Mouse (Mus musculus): ENCODE results near the gene Akap2. TPM values are rescaled to one million over a fixed set of nuclear protein-coding genes. Genes with fewer than 3 reads are reported as not detected.

Gene Akap2
- polyA plus RNA-seq, 1 experiment from 2014 or later = 7.9 TPM

DNA sequence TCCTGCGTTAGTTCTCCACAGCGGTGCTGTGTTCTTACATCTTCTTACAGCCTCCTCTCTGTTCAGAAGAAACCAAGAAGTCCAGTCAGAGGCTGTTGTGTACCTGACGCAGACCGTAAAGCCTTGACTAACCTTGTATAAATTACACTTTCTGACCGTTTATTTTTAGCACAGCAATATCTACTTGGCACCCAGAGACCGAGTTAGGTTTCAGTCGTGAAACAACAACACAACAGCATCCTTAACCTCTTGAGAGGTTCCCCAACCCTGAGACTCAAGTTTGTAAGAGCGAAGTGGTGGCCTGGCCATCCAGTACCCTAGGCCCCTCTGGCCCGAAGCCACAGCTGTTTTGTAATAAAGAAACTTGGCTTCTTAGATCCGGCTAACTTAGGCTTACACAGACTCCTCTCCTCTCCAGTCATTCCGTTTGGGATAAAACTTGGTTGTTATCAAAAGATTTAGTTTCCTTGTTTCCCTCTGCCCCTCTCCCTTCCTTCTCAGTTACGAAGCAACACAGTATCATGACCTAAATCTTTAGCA is 32.7 kb upstream of the Akap2 start:
- Histone ChIP-seq H3K4me1 (0 out of 2 replicates have a peak, but pooled peaks cover 3% of the 10 kb centered on the region), H3K9me3 (replicated peaks) (no peaks in the 10 kb centered on the region), H3K27me3 (peaks cover 3% of the 10 kb centered on the region; the same call in 1 of the 2 replicates), H3K9ac (no peak overlapping the region), H3K36me3 (ENCODE audit: poor library complexity, severe bottlenecking) (no peaks in the 10 kb centered on the region), H3K27ac (no peak overlapping the region), H3K4me3 (no peak overlapping the region), H3K4me2 (no peak overlapping the region)
- 87% methylated on average over 12 of the region's 12 CpGs for WGBS
- no peak for ATAC-seq

- Histone ChIP-seq H3K4me1 (0 out of 2 replicates have a peak, but pooled peaks cover 3% of the 10 kb centered on the region), H3K9me3 (replicated peaks) (no peaks in the 10 kb centered on the region), H3K9ac (no peak overlapping the region), H3K27me3 (peaks cover 11% of the 10 kb centered on the region), H3K27ac (no peak overlapping the region), H3K4me3 (no peak overlapping the region), H3K4me2 (no peak overlapping the region), H3K36me3 (ENCODE audit: poor library complexity, severe bottlenecking) (no peaks in the 10 kb centered on the region)
- 77% methylated on average over 3 of the region's 3 CpGs for WGBS
- ATAC-seq = no peak
Measured at GRCm38 (mm10) chr4:57686736-57687135, 30.7 kb upstream of the Akap2 start.

GRCm38 (mm10) chr4:57687583-57687982 is 29.9 kb upstream of the Akap2 start:
- no peak for ATAC-seq
- peaks cover 11% of the 10 kb centered on the region for H3K27me3 ChIP-seq
- H3K4me2 ChIP-seq = no peak overlapping the region
- H3K4me1 ChIP-seq = 0 out of 2 replicates have a peak, but pooled peaks cover 3% of the 10 kb centered on the region
- H3K4me3 ChIP-seq = no peak overlapping the region
- H3K9ac ChIP-seq = no peak overlapping the region
- no peak overlapping the region for H3K27ac ChIP-seq
- WGBS = 85% methylated on average over 3 of the region's 3 CpGs
- H3K36me3 ChIP-seq (ENCODE audit: poor library complexity, severe bottlenecking) = no peaks in the 10 kb centered on the region
- no peaks in the 10 kb centered on the region for H3K9me3 ChIP-seq (replicated peaks)

DNA sequence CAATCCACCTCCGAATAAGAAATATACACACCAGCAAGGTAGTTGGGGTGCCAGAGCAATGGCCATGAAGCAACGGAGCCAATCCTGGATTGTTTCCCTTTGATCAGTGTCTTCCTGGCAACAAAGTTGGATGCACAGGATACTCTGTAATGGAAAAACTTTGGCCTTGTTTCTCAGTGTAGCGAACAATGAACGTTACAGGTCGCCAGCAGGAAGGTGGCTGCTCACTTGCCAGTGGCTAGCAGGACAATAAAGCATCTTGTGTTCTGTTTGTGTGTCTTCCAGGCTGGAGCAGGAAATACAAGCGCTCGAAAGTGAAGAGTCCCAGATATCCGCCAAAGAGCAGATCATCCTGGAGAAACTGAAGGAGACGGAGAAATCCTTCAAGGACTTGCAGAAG is 29.3 kb upstream of the Akap2 start:
- no peak overlapping the region for H3K4me2 ChIP-seq
- no peak overlapping the region for H3K27ac ChIP-seq
- no peak for ATAC-seq
- no peaks in the 10 kb centered on the region for H3K36me3 ChIP-seq (ENCODE audit: poor library complexity, severe bottlenecking)
- no peak overlapping the region for H3K4me3 ChIP-seq
- H3K9ac ChIP-seq = no peak overlapping the region
- H3K4me1 ChIP-seq = 0 out of 2 replicates have a peak, but pooled peaks cover 3% of the 10 kb centered on the region
- peaks cover 11% of the 10 kb centered on the region for H3K27me3 ChIP-seq
- 78% methylated on average over 9 of the region's 9 CpGs for WGBS
- H3K9me3 ChIP-seq (replicated peaks) = no peaks in the 10 kb centered on the region

DNA sequence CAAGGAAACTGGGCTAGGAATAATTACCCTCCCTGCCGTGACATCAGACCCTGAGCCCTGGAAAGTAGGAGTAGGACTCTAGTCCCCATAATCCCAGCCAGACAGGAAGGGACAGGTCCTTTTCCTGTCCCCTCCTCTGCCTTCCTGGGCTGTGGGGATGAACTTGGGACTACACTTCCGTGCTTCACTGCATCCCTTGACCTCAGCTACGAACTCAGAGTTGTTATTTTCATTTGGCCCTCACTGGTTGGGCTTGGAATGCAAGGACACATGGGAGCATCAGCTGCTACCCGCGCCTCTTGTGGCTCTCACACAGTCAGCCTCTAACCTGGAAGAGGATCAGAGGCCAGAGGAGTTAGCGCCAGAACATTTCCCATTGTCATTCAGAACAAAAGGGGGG is 27.5 kb upstream of the Akap2 start:
- Histone ChIP-seq H3K27ac (no peak overlapping the region), H3K4me3 (no peak overlapping the region), H3K27me3 (peaks cover 11% of the 10 kb centered on the region), H3K4me1 (0 out of 2 replicates have a peak, but pooled peaks cover 3% of the 10 kb centered on the region), H3K9ac (no peak overlapping the region), H3K4me2 (no peak overlapping the region), H3K9me3 (replicated peaks) (no peaks in the 10 kb centered on the region), H3K36me3 (ENCODE audit: poor library complexity, severe bottlenecking) (no peaks in the 10 kb centered on the region)
- no peak for ATAC-seq
- 75% methylated on average over 6 of the region's 6 CpGs for WGBS

GRCm38 (mm10) chr4:57690805-57691204 is 26.7 kb upstream of the Akap2 start:
- Histone ChIP-seq H3K27ac (no peak overlapping the region), H3K36me3 (ENCODE audit: poor library complexity, severe bottlenecking) (no peaks in the 10 kb centered on the region), H3K9me3 (replicated peaks) (no peaks in the 10 kb centered on the region), H3K4me3 (no peak overlapping the region), H3K4me1 (0 out of 2 replicates have a peak, but pooled peaks cover 3% of the 10 kb centered on the region), H3K27me3 (peaks cover 11% of the 10 kb centered on the region), H3K9ac (no peak overlapping the region), H3K4me2 (no peak overlapping the region)
- ATAC-seq = no peak
- WGBS = 40% methylated on average over 1 of the region's 1 CpGs

DNA sequence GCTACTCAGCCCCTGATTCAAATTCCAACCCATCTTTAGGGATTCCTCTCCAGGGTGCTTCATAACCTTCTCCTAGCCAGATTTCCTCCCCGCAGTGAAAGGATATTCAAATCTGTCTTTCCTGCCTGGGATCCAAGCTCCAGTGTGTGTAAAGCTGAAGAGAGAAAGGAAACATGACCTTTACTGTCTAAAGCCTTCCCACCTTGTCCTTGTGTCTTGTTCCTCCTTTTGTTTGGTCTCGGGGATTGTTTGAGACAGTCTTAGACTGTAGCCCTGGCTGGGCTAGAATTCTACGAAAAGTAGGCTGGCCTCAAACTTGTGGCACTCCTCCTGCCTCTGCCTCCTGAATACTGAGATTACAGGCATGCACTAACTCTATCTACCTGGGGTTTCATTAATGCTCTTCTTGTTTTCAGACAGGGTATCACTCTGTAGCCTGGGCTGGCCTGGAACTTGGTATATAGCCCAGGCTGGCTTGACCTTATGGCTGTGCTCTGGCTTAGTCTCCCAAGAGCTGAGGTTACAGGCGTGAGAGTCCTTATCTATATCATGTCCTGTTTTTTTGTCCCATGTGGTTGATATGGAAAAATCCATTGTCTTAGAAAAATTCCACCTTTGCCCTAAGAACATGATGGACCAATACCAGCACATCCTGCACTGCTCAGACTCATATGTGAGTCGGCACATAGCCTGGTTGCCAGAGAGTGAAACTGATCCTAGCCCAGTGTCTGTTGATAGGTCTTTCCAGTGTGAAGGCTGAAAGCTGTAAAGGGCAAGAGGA is 22.9 kb upstream of the Akap2 start:
- no peak overlapping the region for H3K27ac ChIP-seq
- no peaks in the 10 kb centered on the region for H3K36me3 ChIP-seq (ENCODE audit: poor library complexity, severe bottlenecking)
- H3K4me2 ChIP-seq = no peak overlapping the region
- H3K4me1 ChIP-seq = no peaks in the 10 kb centered on the region
- ATAC-seq = no peak
- no peaks in the 10 kb centered on the region for H3K9me3 ChIP-seq (replicated peaks)
- no peak overlapping the region for H3K9ac ChIP-seq
- H3K27me3 ChIP-seq = peaks cover 8% of the 10 kb centered on the region; the same call in 1 of the 2 replicates
- WGBS = 87% methylated on average over 5 of the region's 5 CpGs
- no peak overlapping the region for H3K4me3 ChIP-seq

- no peak overlapping the region for H3K4me2 ChIP-seq
- WGBS = 96% methylated on average over 11 of the region's 11 CpGs
- no peaks in the 10 kb centered on the region for H3K4me1 ChIP-seq
- no peaks in the 10 kb centered on the region for H3K9me3 ChIP-seq (replicated peaks)
- H3K4me3 ChIP-seq = no peak overlapping the region
- no peaks in the 10 kb centered on the region for H3K27me3 ChIP-seq
- H3K36me3 ChIP-seq (ENCODE audit: poor library complexity, severe bottlenecking) = no peaks in the 10 kb centered on the region
- no peak overlapping the region for H3K9ac ChIP-seq
- no peak for ATAC-seq
- H3K27ac ChIP-seq = no peak overlapping the region
Measured at GRCm38 (mm10) chr4:57696955-57697354, 20.5 kb upstream of the Akap2 start.

GRCm38 (mm10) chr4:57697918-57698611 is 19.4 kb upstream of the Akap2 start:
- H3K4me3 ChIP-seq = no peak overlapping the region
- no peaks in the 10 kb centered on the region for H3K4me1 ChIP-seq
- no peak overlapping the region for H3K27ac ChIP-seq
- no peaks in the 10 kb centered on the region for H3K27me3 ChIP-seq
- no peaks in the 10 kb centered on the region for H3K9me3 ChIP-seq (replicated peaks)
- WGBS = 85% methylated on average over 12 of the region's 12 CpGs
- H3K9ac ChIP-seq = no peak overlapping the region
- no peak for ATAC-seq
- no peak overlapping the region for H3K4me2 ChIP-seq
- H3K36me3 ChIP-seq (ENCODE audit: poor library complexity, severe bottlenecking) = no peaks in the 10 kb centered on the region

GRCm38 (mm10) chr4:57701576-57701975 is 15.9 kb upstream of the Akap2 start:
- no peak overlapping the region for H3K9ac ChIP-seq
- 91% methylated on average over 5 of the region's 5 CpGs for WGBS
- H3K27ac ChIP-seq = no peak overlapping the region
- no peak overlapping the region for H3K4me2 ChIP-seq
- no peaks in the 10 kb centered on the region for H3K27me3 ChIP-seq
- no peaks in the 10 kb centered on the region for H3K4me1 ChIP-seq
- H3K4me3 ChIP-seq = no peak overlapping the region
- no peaks in the 10 kb centered on the region for H3K9me3 ChIP-seq (replicated peaks)
- no peaks in the 10 kb centered on the region for H3K36me3 ChIP-seq (ENCODE audit: poor library complexity, severe bottlenecking)
- no peak for ATAC-seq

- no peak overlapping the region for H3K9ac ChIP-seq
- H3K9me3 ChIP-seq (replicated peaks) = no peaks in the 10 kb centered on the region
- H3K27ac ChIP-seq = no peak overlapping the region
- H3K27me3 ChIP-seq = no peaks in the 10 kb centered on the region
- no peak overlapping the region for H3K4me3 ChIP-seq
- no peaks in the 10 kb centered on the region for H3K36me3 ChIP-seq (ENCODE audit: poor library complexity, severe bottlenecking)
- H3K4me2 ChIP-seq = no peak overlapping the region
- WGBS = 85% methylated on average over 11 of the region's 11 CpGs
- no peak for ATAC-seq
- H3K4me1 ChIP-seq = no peaks in the 10 kb centered on the region
Measured at GRCm38 (mm10) chr4:57703574-57704470, 13.6 kb upstream of the Akap2 start.
